Mouse (Mus musculus) gastrocnemius, postnatal 36 days (tissue): ENCODE results near the gene A830031A19Rik. TPM values are rescaled to one million over a fixed set of nuclear protein-coding genes. Genes with fewer than 3 reads are reported as not detected.

ENCODE experiments used
- DNase-seq, 2 experiments: peaks; one replicate each; pipeline ENCODE4 v3.0.0; 2022
- intact Hi-C: fragments of 180-260 bp; cut with DNase I; formaldehyde crosslinking; loops from one replicate; pipeline ENCODE4 v1.15.1; 2025
- total RNA-seq, 2 experiments: library from RNA; stranded (reverse); gene quantifications; 2 replicates each; pipeline ENCODE4 v1.2.3; 2021

The A830031A19Rik gene
- total RNA-seq, 2 experiments from 2014 or later, result not detected

GRCm38 (mm10) chr11:24096483-24096882 lies 21.6 kb upstream of the A830031A19Rik start:
- DNase-seq, result no peak
- intact Hi-C loops, result no loop called here

- intact Hi-C loops, result no loop called here
- no peak for DNase-seq
Observed at GRCm38 (mm10) chr11:24095656-24096353, 21.0 kb upstream of the A830031A19Rik start.

GRCm38 (mm10) chr11:24095236-24095635 lies 20.4 kb upstream of the A830031A19Rik start:
- DNase-seq, result no peak
- intact Hi-C loops, result no loop called here

DNA sequence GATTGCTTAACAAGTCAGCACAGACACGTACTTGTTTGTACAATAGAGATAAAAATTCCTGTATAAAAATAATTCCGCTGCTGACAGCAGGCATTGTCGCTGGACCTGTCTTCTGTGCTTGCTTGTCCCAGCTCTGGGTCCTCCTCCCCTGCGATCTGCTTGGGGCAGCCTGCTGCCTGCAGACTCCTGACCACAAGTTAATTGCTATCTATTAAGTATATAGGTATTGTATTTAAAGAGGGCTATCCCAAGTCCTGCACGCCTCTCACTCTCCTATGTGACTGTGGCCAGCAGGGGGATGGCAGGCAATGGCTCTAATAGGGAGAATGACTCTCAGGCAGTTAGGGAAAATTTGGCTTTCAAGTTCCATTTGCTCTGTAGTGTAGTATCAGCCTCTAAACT lies 19.2 kb upstream of the A830031A19Rik start:
- intact Hi-C loops, result no loop called here

GRCm38 (mm10) chr11:24092618-24093017 lies 17.8 kb upstream of the A830031A19Rik start:
- no peak for DNase-seq
- intact Hi-C loops, result no loop called here

More for the DNA sequence above, 19.2 kb upstream of the A830031A19Rik start:
- no peak for DNase-seq

DNA sequence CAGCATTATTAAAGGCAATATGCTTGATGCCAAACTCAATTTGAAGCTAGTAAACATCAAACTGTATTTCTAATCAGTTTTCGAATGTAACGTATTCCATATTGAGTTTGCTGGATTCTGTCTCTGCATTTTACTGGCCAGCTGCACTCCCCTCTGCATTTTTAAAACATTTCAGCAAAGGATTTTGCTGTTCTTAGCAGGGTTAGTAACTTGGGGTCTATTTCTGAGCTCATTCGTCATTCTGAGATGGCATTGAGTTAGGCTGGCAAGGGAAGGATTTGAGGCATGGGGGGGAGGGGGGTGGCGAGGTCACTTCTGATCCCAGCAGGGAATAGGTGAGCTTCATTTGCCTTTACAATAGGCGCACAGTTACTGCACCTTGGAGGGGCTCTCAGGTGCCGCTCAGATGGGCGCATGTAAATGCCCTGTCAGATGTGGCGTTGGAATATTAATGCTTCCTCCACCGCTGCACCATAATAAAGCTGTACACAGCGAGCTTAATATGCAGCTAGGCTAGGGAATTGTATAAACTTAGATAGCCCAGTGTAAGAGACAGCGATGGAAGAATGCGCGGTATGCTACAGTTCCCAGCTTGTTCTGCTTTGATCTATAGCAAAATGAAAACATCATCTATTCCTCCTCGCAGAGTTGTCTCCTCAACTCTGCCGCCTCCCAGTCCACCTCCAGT lies 16.7 kb upstream of the A830031A19Rik start:
- intact Hi-C loops, result no loop called here
- no peak for DNase-seq

GRCm38 (mm10) chr11:24090443-24090842 lies 15.6 kb upstream of the A830031A19Rik start:
- no peak for DNase-seq
- intact Hi-C loops, result no loop called here

DNA sequence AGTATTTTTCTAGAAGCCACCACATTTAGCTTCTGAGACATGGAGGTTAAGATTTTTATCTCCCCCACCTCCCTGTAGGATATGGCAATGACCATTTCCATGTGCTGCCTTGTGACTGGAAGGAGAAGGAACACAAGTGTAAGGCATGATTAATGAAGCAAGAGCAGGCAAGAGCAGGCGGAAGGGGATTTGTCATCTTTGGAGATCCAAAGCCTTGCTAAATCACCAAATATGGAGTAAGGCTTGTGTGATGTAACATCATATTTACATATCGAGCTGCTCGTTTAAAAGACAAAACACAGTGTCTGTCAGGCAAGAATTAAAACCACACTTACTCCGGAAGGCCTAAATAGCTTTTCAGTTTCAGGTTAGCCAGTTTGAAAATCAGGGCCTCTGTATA lies 12.2 kb upstream of the A830031A19Rik start:
- intact Hi-C loops, result loop anchor here (10.0 kb wide), 1 partner anchor 1218 kb away; no protein-coding TSS in a partner anchor
- no peak for DNase-seq

GRCm38 (mm10) chr11:24085986-24086385 lies 11.1 kb upstream of the A830031A19Rik start:
- intact Hi-C loops, result loop anchor here (10.0 kb wide), 1 partner anchor 1219 kb away; no protein-coding TSS in a partner anchor
- DNase-seq, result no peak

- no peak for DNase-seq
- intact Hi-C loops, result loop anchor here (10.0 kb wide), 1 partner anchor 1220 kb away; no protein-coding TSS in a partner anchor
Observed at GRCm38 (mm10) chr11:24084590-24084989, 9.7 kb upstream of the A830031A19Rik start.

- DNase-seq, result no peak
- intact Hi-C loops, result loop anchor here (10.0 kb wide), 1 partner anchor 1221 kb away; no protein-coding TSS in a partner anchor
Observed at GRCm38 (mm10) chr11:24084077-24084476, 9.2 kb upstream of the A830031A19Rik start.

- no peak for DNase-seq
- intact Hi-C loops, result loop anchor here (10.0 kb wide), 1 partner anchor 1221 kb away; no protein-coding TSS in a partner anchor
Observed at GRCm38 (mm10) chr11:24083423-24083822, 8.6 kb upstream of the A830031A19Rik start.

DNA sequence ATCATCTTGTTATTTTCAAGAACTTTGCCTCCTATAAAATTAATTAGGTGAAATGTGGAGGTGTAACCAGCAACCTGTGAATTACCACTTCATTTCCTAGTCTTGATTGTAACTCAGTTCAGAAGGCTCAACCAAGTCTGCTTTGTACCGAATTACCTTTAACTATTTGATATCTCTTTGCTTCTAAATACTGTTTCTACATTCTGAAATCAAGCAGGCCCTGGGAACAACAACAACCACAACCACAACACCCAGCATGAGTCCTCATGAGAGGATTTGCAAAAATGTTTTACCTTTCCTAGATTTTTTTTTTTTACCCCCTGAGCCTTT lies 8.2 kb upstream of the A830031A19Rik start:
- no peak for DNase-seq
- intact Hi-C loops, result loop anchor here (10.0 kb wide), 1 partner anchor 1222 kb away; no protein-coding TSS in a partner anchor

GRCm38 (mm10) chr11:24082385-24083075 lies 7.7 kb upstream of the A830031A19Rik start:
- no peak for DNase-seq
- intact Hi-C loops, result loop anchor here (10.0 kb wide), 1 partner anchor 1222 kb away; no protein-coding TSS in a partner anchor

- DNase-seq, result no peak
- intact Hi-C loops, result loop anchor here (10.0 kb wide), 1 partner anchor 1223 kb away; no protein-coding TSS in a partner anchor
Observed at GRCm38 (mm10) chr11:24081687-24082384, 7.0 kb upstream of the A830031A19Rik start.

DNA sequence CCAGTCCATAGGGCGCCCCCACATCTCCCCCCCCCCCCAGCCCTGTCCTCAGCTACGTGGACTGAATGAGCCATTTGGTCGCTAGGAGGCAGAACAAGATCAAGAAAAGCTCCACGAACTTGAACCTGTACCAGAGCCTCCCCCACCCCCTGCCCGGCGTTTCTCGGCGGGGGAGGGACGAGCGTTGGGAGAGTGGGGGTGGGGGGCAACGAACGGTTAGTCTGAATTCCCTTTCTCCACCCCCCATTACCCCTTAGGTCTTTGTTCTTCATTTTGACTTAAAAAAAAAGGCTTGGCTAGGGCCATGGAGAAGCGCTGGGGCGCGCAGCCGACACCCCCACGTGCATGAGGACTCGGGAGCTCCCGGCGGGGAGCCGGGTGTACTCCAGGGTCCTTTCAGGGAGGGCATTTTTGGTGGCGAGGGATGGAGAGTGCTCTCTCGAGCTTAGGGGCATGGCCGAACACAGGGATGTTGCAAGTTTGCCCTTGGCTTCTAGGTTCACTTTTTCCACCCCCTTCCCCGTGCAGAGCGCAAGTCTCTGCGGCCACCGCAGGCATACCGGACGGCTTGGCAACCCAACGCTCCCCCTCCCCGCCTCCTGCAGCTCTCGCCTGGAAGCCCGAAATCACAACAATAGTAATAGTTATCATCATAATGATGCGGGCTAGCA lies 6.3 kb upstream of the A830031A19Rik start:
- intact Hi-C loops, result loop anchor here (10.0 kb wide), 1 partner anchor 1224 kb away; no protein-coding TSS in a partner anchor
- DNase-seq, result peak in 1 of 2 experiments; percentile 18

- DNase-seq, result no peak
- intact Hi-C loops, result loop anchor here (10.0 kb wide), 1 partner anchor 1224 kb away; no protein-coding TSS in a partner anchor
Observed at GRCm38 (mm10) chr11:24080541-24080940, 5.7 kb upstream of the A830031A19Rik start.

GRCm38 (mm10) chr11:24079392-24080391 lies 4.8 kb upstream of the A830031A19Rik start:
- intact Hi-C loops, result loop anchor here (10.0 kb wide), 1 partner anchor 1225 kb away; no protein-coding TSS in a partner anchor
- peak in 1 of 2 experiments; percentile 20 for DNase-seq
